Mouse (Mus musculus) monocyte, adult 2 months (primary cell): ENCODE data around the gene Scrt2.

Experiments used
- DNase-seq, 2 experiments: peaks; one replicate each; pipeline ENCODE4 v3.0.0; 2022; ENCODE audit warnings: low spot score in 2 of 2, low read depth in 1 of 2

Gene Scrt2

GRCm38 (mm10) chr2:152105318-152106224 lies 24.2 kb downstream of the Scrt2 start, which contains the start of gene Srxn1:
TSS of gene Srxn1 (plus strand) at chr2:152105516.
- peak; percentile 79 to 83 for DNase-seq

- DNase-seq, result no peak
Observed at GRCm38 (mm10) chr2:152106225-152106595, 24.9 kb downstream of the Scrt2 start.

GRCm38 (mm10) chr2:152106597-152106996 lies 25.3 kb downstream of the Scrt2 start:
- no peak for DNase-seq

GRCm38 (mm10) chr2:152108702-152109101 lies 27.4 kb downstream of the Scrt2 start:
- no peak for DNase-seq

- DNase-seq, result no peak
Observed at GRCm38 (mm10) chr2:152109386-152109785, 28.1 kb downstream of the Scrt2 start.

- DNase-seq, result no peak
Observed at GRCm38 (mm10) chr2:152111311-152111710, 30.0 kb downstream of the Scrt2 start.

- peak; percentile 73 to 80 for DNase-seq
Observed at GRCm38 (mm10) chr2:152111920-152112319, 30.6 kb downstream of the Scrt2 start.

- DNase-seq, result no peak
Observed at GRCm38 (mm10) chr2:152112490-152112889, 31.2 kb downstream of the Scrt2 start.

- DNase-seq, result no peak
Observed at GRCm38 (mm10) chr2:152112970-152113369, 31.6 kb downstream of the Scrt2 start.

GRCm38 (mm10) chr2:152114057-152114975 lies 33.0 kb downstream of the Scrt2 start:
- no peak for DNase-seq

- DNase-seq, result no peak
Observed at GRCm38 (mm10) chr2:152117694-152118093, 36.4 kb downstream of the Scrt2 start.

- no peak for DNase-seq
Observed at GRCm38 (mm10) chr2:152119228-152119865, 38.0 kb downstream of the Scrt2 start.

GRCm38 (mm10) chr2:152122896-152123295 lies 41.6 kb downstream of the Scrt2 start:
- DNase-seq, result no peak

- no peak for DNase-seq
Observed at GRCm38 (mm10) chr2:152128597-152128996, 47.3 kb downstream of the Scrt2 start.

- DNase-seq, result no peak
Observed at GRCm38 (mm10) chr2:152129778-152130177, 48.4 kb downstream of the Scrt2 start.

- no peak for DNase-seq
Observed at GRCm38 (mm10) chr2:152132016-152132415, 50.7 kb downstream of the Scrt2 start.

GRCm38 (mm10) chr2:152132691-152133090 lies 51.4 kb downstream of the Scrt2 start:
- DNase-seq, result no peak

- no peak for DNase-seq
Observed at GRCm38 (mm10) chr2:152139191-152139987, 58.1 kb downstream of the Scrt2 start.

GRCm38 (mm10) chr2:152140941-152141340 lies 59.6 kb downstream of the Scrt2 start:
- DNase-seq, result no peak

GRCm38 (mm10) chr2:152141491-152141890 lies 60.2 kb downstream of the Scrt2 start:
- DNase-seq, result no peak
